Mouse (Mus musculus) midbrain, embryonic 16.5 days (tissue): ENCODE results near the gene Ago3. TPM values are rescaled to one million over a fixed set of nuclear protein-coding genes. Genes with fewer than 3 reads are reported as not detected.

Experiments used
- ATAC-seq: fragments of 200-750 bp; cut with Nextera tagmentation; 2 replicates; pipeline ENCODE4 v1.8.0; 2017; ENCODE audit warnings: moderate TSS enrichment
- H3K27ac ChIP-seq: fragments of 300-500 bp; sonication (generic); 2 replicates; pipeline ENCODE4 v1.5.1; 2014; ENCODE audit warnings: mild to moderate bottlenecking, low read length, mixed read lengths
- H3K27me3 ChIP-seq: fragments of 300-500 bp; sonication (generic); 2 replicates; pipeline ENCODE4 v1.6.1; 2014; ENCODE audit warnings: low read depth, low read length, mixed read lengths; ENCODE audit not compliant: control insufficient read depth, insufficient read depth
- H3K36me3 ChIP-seq: fragments of 300-500 bp; sonication (generic); 2 replicates; pipeline ENCODE4 v1.6.1; 2014; ENCODE audit warnings: mild to moderate bottlenecking, low read length, moderate library complexity, mixed read lengths; ENCODE audit not compliant: control insufficient read depth, insufficient read depth
- H3K4me1 ChIP-seq: fragments of 300-500 bp; sonication (generic); 2 replicates; pipeline ENCODE4 v1.6.1; 2014; ENCODE audit warnings: mild to moderate bottlenecking, low read length, mixed read lengths; ENCODE audit not compliant: control insufficient read depth, insufficient read depth
- H3K4me2 ChIP-seq: fragments of 300-500 bp; sonication (generic); 2 replicates; pipeline ENCODE4 v1.6.1; 2014; ENCODE audit warnings: mild to moderate bottlenecking, low read length, mixed read lengths
- H3K4me3 ChIP-seq: fragments of 300-500 bp; sonication (generic); 2 replicates; pipeline ENCODE4 v1.5.1; 2014; ENCODE audit warnings: low read depth, mild to moderate bottlenecking, low read length, moderate library complexity, mixed read lengths
- H3K9ac ChIP-seq: fragments of 300-500 bp; sonication (generic); 2 replicates; pipeline ENCODE4 v1.6.1; 2014; ENCODE audit warnings: low read depth, low read length, mixed read lengths
- H3K9me3 ChIP-seq: fragments of 300-500 bp; sonication (generic); replicated peaks from 2 replicates; pipeline ENCODE4 v1.6.1; 2014; ENCODE audit warnings: mild to moderate bottlenecking, low read length, mixed read lengths; ENCODE audit not compliant: control insufficient read depth, poor library complexity, severe bottlenecking
- WGBS: fragments of 180-500 bp; shearing (Covaris S2); extraction: QIAGEN DNeasy Blood & Tissue Kit; methylation state at CpG from one replicate; pipeline ENCODE4 v1.1.7; 2014; 5-methylcytosine and 5-hydroxymethylcytosine counted together
- polyA plus RNA-seq: library from polyadenylated mRNA; unstranded; fragments of >200 nt; fragmentation: Nextera tagmentation; extraction: Ambion mirVana; gene quantifications from 2 replicates; pipeline ENCODE4 v1.2.1, GENCODE M21; 2015

The Ago3 gene
- 14.3 and 18.5 TPM in 2 replicates for polyA plus RNA-seq

GRCm38 (mm10) chr4:126429347-126430079 lies at the start of gene Ago3:
Gene Ago3, minus strand, starts transcription at chr4:126429556.
- Histone ChIP-seq H3K9me3 (no peaks in the 10 kb centered on the region), H3K27ac (peak within 1 kb of the TSS; percentile 92), H3K4me3 (peak within 1 kb of the TSS; percentile 64), H3K36me3 (no peaks in the 10 kb centered on the region), H3K27me3 (no peaks in the 10 kb centered on the region), H3K4me1 (peaks cover 9% of the 10 kb centered on the region), H3K9ac (peak within 1 kb of the TSS; percentile 91), H3K4me2 (peak within 1 kb of the TSS; percentile 95)
- under 1% methylated on average over 53 of the region's 65 CpGs for WGBS
- ATAC-seq = peak; percentile 95

DNA sequence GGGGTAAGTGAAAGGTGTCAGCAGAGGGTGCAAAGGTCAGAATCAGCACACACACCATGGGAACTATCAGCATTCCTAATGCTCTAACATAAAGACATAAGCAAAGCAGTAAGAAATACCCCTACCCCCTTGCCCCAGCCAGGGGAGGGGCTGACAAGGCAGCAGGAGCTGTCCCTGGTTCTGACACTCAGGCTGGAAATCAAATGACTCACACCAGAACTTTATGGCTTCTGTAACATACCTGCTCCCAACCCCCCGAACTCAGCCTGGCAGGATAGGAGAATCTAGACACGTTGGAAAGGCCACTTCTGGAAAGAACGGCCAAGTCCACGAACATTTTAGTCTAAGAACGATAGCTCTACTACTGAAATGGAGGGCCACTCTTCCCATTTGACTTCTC lies 43.7 kb upstream of the Ago3 start:
- no peak overlapping the region for H3K27ac ChIP-seq
- WGBS = 57% methylated on average over 5 of the region's 5 CpGs
- no peaks in the 10 kb centered on the region for H3K27me3 ChIP-seq
- no peaks in the 10 kb centered on the region for H3K9me3 ChIP-seq
- H3K4me3 ChIP-seq = no peak overlapping the region
- no peak for ATAC-seq
- no peak overlapping the region for H3K4me2 ChIP-seq
- no peaks in the 10 kb centered on the region for H3K36me3 ChIP-seq
- peaks cover 4% of the 10 kb centered on the region; the same call in 1 of the 2 replicates for H3K4me1 ChIP-seq
- H3K9ac ChIP-seq = no peak overlapping the region

- Histone ChIP-seq H3K4me1 (peaks cover 35% of the 10 kb centered on the region), H3K36me3 (no peaks in the 10 kb centered on the region), H3K9me3 (no peaks in the 10 kb centered on the region), H3K9ac (no peak overlapping the region), H3K27me3 (no peaks in the 10 kb centered on the region), H3K4me3 (no peak overlapping the region), H3K4me2 (no peak overlapping the region; the same call in 1 of the 2 replicates), H3K27ac (peak overlapping the region; percentile 24; the same call in 1 of the 2 replicates)
- 60% methylated on average over 1 of the region's 1 CpGs for WGBS
- no peak for ATAC-seq
Measured at GRCm38 (mm10) chr4:126469334-126469733, 40.0 kb upstream of the Ago3 start.

DNA sequence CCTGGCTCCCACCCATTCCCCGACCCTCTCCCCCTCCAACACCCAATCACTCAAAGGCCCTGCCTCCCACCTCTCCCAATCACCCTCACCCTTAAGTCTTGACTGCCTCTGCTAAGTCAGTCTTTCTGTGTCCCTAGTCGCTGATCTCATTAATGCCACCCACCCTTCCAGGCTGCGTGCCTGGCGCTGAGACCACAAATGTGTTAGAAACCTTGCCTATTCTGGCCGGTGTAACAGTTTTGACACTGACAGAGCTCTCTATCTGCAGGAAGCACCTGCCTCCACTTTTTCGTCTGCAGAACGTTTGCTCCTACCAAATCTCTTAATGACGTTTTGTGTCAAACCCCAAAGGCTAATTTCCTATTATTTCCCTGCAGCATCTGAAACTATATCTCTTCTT lies 39.6 kb upstream of the Ago3 start:
- H3K4me3 ChIP-seq = peak overlapping the region; percentile 94
- peaks cover 39% of the 10 kb centered on the region for H3K4me1 ChIP-seq
- H3K9ac ChIP-seq = peak overlapping the region; percentile 98
- peak overlapping the region; percentile 79 for H3K4me2 ChIP-seq
- 3% methylated on average over 8 of the region's 8 CpGs for WGBS
- H3K27ac ChIP-seq = peak overlapping the region; percentile 97
- H3K9me3 ChIP-seq = no peaks in the 10 kb centered on the region
- H3K36me3 ChIP-seq = no peaks in the 10 kb centered on the region
- H3K27me3 ChIP-seq = no peaks in the 10 kb centered on the region
- ATAC-seq = no peak

DNA sequence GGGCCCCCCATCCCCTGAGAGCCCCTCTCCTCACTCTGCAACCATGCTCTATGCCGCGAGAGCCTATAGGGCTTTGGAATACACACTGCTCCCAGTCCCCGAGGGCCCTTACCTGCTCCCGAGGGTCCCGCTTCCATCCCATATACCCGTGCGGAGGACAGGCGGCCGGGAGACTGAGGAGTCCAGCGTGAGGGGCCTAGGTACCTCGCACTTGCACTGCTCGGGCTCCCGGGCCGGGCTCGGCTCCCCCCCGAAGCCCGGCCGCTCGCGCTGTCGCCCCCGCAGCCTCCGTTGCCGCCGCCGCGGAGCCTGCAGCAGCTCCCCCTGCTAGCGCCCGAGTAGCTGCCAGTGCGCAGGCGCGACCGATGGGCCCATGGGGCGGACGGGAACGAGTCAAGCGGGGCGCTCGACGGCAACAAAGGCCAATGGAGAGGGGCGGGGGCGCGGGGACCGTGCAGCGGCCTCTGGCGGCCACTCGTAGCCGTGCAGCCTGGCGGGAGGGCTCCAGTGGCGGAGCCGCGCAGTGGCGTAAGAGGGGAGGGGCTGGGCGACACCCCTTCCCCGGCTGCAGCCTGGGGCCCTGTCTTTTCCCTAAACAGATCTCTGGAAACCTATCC lies 39.0 kb upstream of the Ago3 start, which contains the start of gene Ago1:
TSS of gene Ago1 (minus strand) at position 299 of the 617 bp plus-strand sequence.
- Histone ChIP-seq H3K9me3 (no peaks in the 10 kb centered on the region), H3K9ac (peak within 1 kb of the TSS; percentile 98), H3K4me3 (peak within 1 kb of the TSS; percentile 94), H3K36me3 (no peaks in the 10 kb centered on the region), H3K27ac (peak within 1 kb of the TSS; percentile 97), H3K27me3 (no peaks in the 10 kb centered on the region), H3K4me2 (peak within 1 kb of the TSS; percentile 79), H3K4me1 (peaks cover 41% of the 10 kb centered on the region)
- under 1% methylated on average over 45 of the region's 55 CpGs for WGBS
- peak; percentile 91 for ATAC-seq

GRCm38 (mm10) chr4:126467721-126468284 lies 38.4 kb upstream of the Ago3 start:
- Histone ChIP-seq H3K4me2 (peak overlapping the region; percentile 79), H3K4me3 (peak overlapping the region; percentile 94), H3K27ac (peak overlapping the region; percentile 97), H3K4me1 (peaks cover 43% of the 10 kb centered on the region), H3K36me3 (no peaks in the 10 kb centered on the region), H3K27me3 (no peaks in the 10 kb centered on the region), H3K9ac (peak overlapping the region; percentile 98), H3K9me3 (no peaks in the 10 kb centered on the region)
- WGBS = 1% methylated on average over 25 of the region's 25 CpGs
- peak; percentile 66 for ATAC-seq

DNA sequence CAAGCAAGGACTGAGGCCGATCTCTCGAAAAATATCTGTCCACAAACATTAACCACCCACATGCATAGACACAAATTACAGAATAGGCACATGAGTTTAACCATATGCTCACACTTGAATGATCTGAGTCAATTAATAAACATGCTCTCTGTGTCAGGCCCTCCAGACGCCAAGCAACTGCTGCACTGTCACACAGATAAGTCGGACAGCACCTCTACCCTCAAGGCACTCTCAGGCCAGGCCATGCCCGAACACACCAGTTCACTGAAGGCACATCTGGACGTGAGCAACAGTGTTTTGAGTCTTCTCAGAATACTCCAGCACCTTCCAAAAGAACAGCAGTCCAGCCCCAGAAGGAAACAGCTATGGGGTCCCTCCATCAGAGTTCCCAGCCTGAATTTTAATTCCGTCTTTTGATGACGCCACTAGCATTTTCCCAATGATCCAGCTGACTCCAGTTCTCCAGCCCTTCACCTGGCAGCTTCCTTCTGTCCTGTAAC lies 36.9 kb upstream of the Ago3 start:
- no peaks in the 10 kb centered on the region for H3K9me3 ChIP-seq
- peaks cover 48% of the 10 kb centered on the region for H3K4me1 ChIP-seq
- H3K4me3 ChIP-seq = peak overlapping the region; percentile 16
- WGBS = 6% methylated on average over 8 of the region's 8 CpGs
- no peaks in the 10 kb centered on the region for H3K36me3 ChIP-seq
- no peak for ATAC-seq
- H3K9ac ChIP-seq = peak overlapping the region; percentile 43
- no peaks in the 10 kb centered on the region for H3K27me3 ChIP-seq
- peak overlapping the region; percentile 70 for H3K27ac ChIP-seq
- peak overlapping the region; percentile 79 for H3K4me2 ChIP-seq

- Histone ChIP-seq H3K9me3 (no peaks in the 10 kb centered on the region), H3K36me3 (no peaks in the 10 kb centered on the region), H3K27ac (peak overlapping the region; percentile 70), H3K27me3 (no peaks in the 10 kb centered on the region), H3K4me2 (peak overlapping the region; percentile 79), H3K4me1 (peaks cover 48% of the 10 kb centered on the region), H3K4me3 (peak overlapping the region; percentile 16), H3K9ac (peak overlapping the region; percentile 43)
- no peak for ATAC-seq
- 5% methylated on average over 8 of the region's 8 CpGs for WGBS
Measured at GRCm38 (mm10) chr4:126465843-126466242, 36.5 kb upstream of the Ago3 start.
